ENCODE assay signal across 27 mouse cellular contexts in genomic region chr17:78331438-78331837, GRCm38 (mm10).
"Had no signal": no experiment of that assay in that cellular context is flagged by ENCODE, and none has a peak within 500 bp of the region (broad histone marks: within the 10 kb centered on the region; RNA-seq: fewer than 3 reads in every experiment).

No protein-coding gene starts in this region.

- H3K4me2 ChIP-seq: heart, embryonic 12.5 days; hindbrain, embryonic 12.5 days; hindbrain, embryonic 14.5 days; intestine, embryonic 15.5 days; kidney, embryonic 15.5 days; limb, embryonic 12.5 days; liver, embryonic 12.5 days had no signal

- DNase-seq: gastrocnemius, adult 2 months; gastrocnemius, postnatal 10 days; gastrocnemius, postnatal 25 days; heart, adult 2 months; heart, postnatal 10 days; heart, postnatal 4 days; kidney, adult 2 months; kidney, adult 9 months; kidney, postnatal 10 days; kidney, postnatal 25 days; kidney, postnatal 4 days; liver had no signal

- H3K9me3 ChIP-seq: heart, embryonic 10.5 days; heart, embryonic 12.5 days; hindbrain, embryonic 10.5 days; hindbrain, embryonic 12.5 days; intestine, embryonic 15.5 days; kidney, embryonic 15.5 days; limb, embryonic 10.5 days; limb, embryonic 12.5 days; liver, embryonic 12.5 days had no signal

- H3K4me3 ChIP-seq: gastrocnemius, adult 2 months; heart, adult 2 months; heart, embryonic 10.5 days; heart, embryonic 12.5 days; hindbrain, embryonic 10.5 days; hindbrain, embryonic 12.5 days; intestine, embryonic 15.5 days; kidney, embryonic 15.5 days; layer of hippocampus, adult 2 months; left cerebral cortex, adult 2 months; limb, embryonic 10.5 days; limb, embryonic 12.5 days; liver, embryonic 12.5 days had no signal

- ATAC-seq: hindbrain, embryonic 16.5 days; inflammation-experienced regulatory T-cells, adult 6 months; intestine, embryonic 15.5 days; intestine, postnatal 0 days; liver, embryonic 12.5 days had no signal

- H3K27me3 ChIP-seq: hindbrain, embryonic 12.5 days; intestine, embryonic 15.5 days; kidney, embryonic 15.5 days; limb, embryonic 12.5 days; liver, embryonic 12.5 days had no signal

- H3K4me1 ChIP-seq: hindbrain, embryonic 12.5 days; intestine, embryonic 15.5 days; limb, embryonic 12.5 days had no signal

- H3K9ac ChIP-seq: heart, embryonic 12.5 days; hindbrain, embryonic 12.5 days; hindbrain, embryonic 14.5 days; intestine, embryonic 15.5 days; kidney, embryonic 15.5 days; limb, embryonic 12.5 days; liver, embryonic 12.5 days had no signal

- H3K36me3 ChIP-seq: heart, embryonic 12.5 days had no signal

- H3K27ac ChIP-seq: gastrocnemius, adult 2 months; heart, adult 2 months; heart, embryonic 10.5 days; hindbrain, embryonic 10.5 days; hindbrain, embryonic 12.5 days; hindbrain, embryonic 14.5 days; intestine, embryonic 15.5 days; kidney, embryonic 15.5 days; layer of hippocampus, adult 2 months; left cerebral cortex, adult 2 months; limb, embryonic 10.5 days; limb, embryonic 12.5 days had no signal
